Mouse (Mus musculus): ENCODE measurements at regions not wholly inside any gene's neighbourhood (a gene's known extent, or its start where the extent isn't known, plus 50 kb on each side); places are given as distances from the start of the nearest gene placed in this dataset.

- Histone ChIP-seq H3K4me3 (replicated peaks in 1 of 3; ENCODE audit: low read depth in 2 of 3, low read length in 2 of 3, poor library complexity in 1 of 3) (no peak overlapping the region), H3K9ac (ENCODE audit: insufficient read depth, low read depth) (no peak overlapping the region), H3K4me2 (ENCODE audit: insufficient read depth, low read depth, poor library complexity, severe bottlenecking) (no peak overlapping the region), H3K27ac (ENCODE audit: insufficient read depth, low read depth) (no peak overlapping the region), H3K36me3 (replicated peaks in 1 of 2; ENCODE audit: control insufficient read depth in 1 of 2, insufficient read depth in 1 of 2, low read length in 1 of 2) (no peaks in the 10 kb centered on the region), H3K79me2 (replicated peaks; ENCODE audit: control insufficient read depth, extremely low read depth, insufficient read depth, poor library complexity, severe bottlenecking) (no peaks in the 10 kb centered on the region), H3K9me3 (replicated peaks; ENCODE audit: low read length) (no peaks in the 10 kb centered on the region), H3K4me1 (ENCODE audit: control insufficient read depth in 1 of 2, insufficient read depth in 2 of 2) (peaks cover 0 to 6% of the 10 kb centered on the region in 2 experiments; a peak in 2 of 4 replicates), H3K27me3 (replicated peaks) (no peaks in the 10 kb centered on the region)
- in situ Hi-C loops (cut with MboI; ENCODE audit: low pct_ligation_motif_present, low pct_unique_long_range_greater_than_20kb, low sequenced_read_pairs) (no loop called here), dilution Hi-C loops (cut with MboI; ENCODE audit: extremely low pct_ligation_motif_present, extremely low pct_unique_long_range_greater_than_20kb, low sequenced_read_pairs) (no loop called here)
- TF ChIP-seq POLR2A (IDR thresholded peaks at IDR 0.05; ENCODE audit: low read depth, low read length) (no peak), HCFC1 (IDR thresholded peaks at IDR 0.05; ENCODE audit: low read depth, low read length) (no peak), EP300 (IDR thresholded peaks at IDR 0.05; ENCODE audit: low read length) (no peak), NELFE (IDR thresholded peaks at IDR 0.05; ENCODE audit: low read depth, low read length) (no peak), USF2 (conservative IDR thresholded peaks at IDR 0.05; ENCODE audit: low read depth, low read length) (no peak), ETS1 (conservative IDR thresholded peaks at IDR 0.05; ENCODE audit: low read depth, low read length) (no peak), MXI1 (IDR thresholded peaks at IDR 0.05; ENCODE audit: low read depth, low read length) (no peak), CTCF (conservative IDR thresholded peaks at IDR 0.05 in 1 of 2, IDR thresholded peaks at IDR 0.05 in 1 of 2; ENCODE audit: low read depth in 2 of 2, low read length in 2 of 2) (no peak), TBP (conservative IDR thresholded peaks at IDR 0.05; ENCODE audit: low read depth, low read length) (no peak), POLR2AphosphoS2 (IDR thresholded peaks at IDR 0.05; ENCODE audit: low read depth, low read length) (no peak), JUND (conservative IDR thresholded peaks at IDR 0.05; ENCODE audit: low read depth, low read length) (no peak), IRF4 (IDR thresholded peaks at IDR 0.05; ENCODE audit: low read depth, low read length) (no peak), ZNF384 (IDR thresholded peaks at IDR 0.05; ENCODE audit: low read depth, low read length) (no peak), MAX (IDR thresholded peaks at IDR 0.05; ENCODE audit: low read length) (no peak), TCF12 (IDR thresholded peaks at IDR 0.05; ENCODE audit: low read depth, low read length) (no peak), RCOR1 (conservative IDR thresholded peaks at IDR 0.05; ENCODE audit: low read depth, low read length) (no peak)
- no peak for DNase-seq (ENCODE audit: extremely low read depth)
Observed at GRCm38 (mm10) chr17:3883146-3883545, 187.1 kb upstream of the Nox3 start.

- Histone ChIP-seq H3K27ac (ENCODE audit: insufficient read depth, low read depth) (no peak overlapping the region), H3K79me2 (replicated peaks; ENCODE audit: control insufficient read depth, extremely low read depth, insufficient read depth, poor library complexity, severe bottlenecking) (no peaks in the 10 kb centered on the region), H3K4me1 (ENCODE audit: control insufficient read depth in 1 of 2, insufficient read depth in 2 of 2) (peaks cover 0 to 6% of the 10 kb centered on the region in 2 experiments; a peak in 2 of 4 replicates), H3K4me2 (ENCODE audit: insufficient read depth, low read depth, poor library complexity, severe bottlenecking) (no peak overlapping the region), H3K9ac (ENCODE audit: insufficient read depth, low read depth) (no peak overlapping the region), H3K27me3 (replicated peaks) (no peaks in the 10 kb centered on the region), H3K36me3 (replicated peaks in 1 of 2; ENCODE audit: control insufficient read depth in 1 of 2, insufficient read depth in 1 of 2, low read length in 1 of 2) (no peaks in the 10 kb centered on the region), H3K4me3 (replicated peaks in 1 of 3; ENCODE audit: low read depth in 2 of 3, low read length in 2 of 3, poor library complexity in 1 of 3) (no peak overlapping the region), H3K9me3 (replicated peaks; ENCODE audit: low read length) (peaks cover 2% of the 10 kb centered on the region)
- TF ChIP-seq MYC (IDR thresholded peaks at IDR 0.05; ENCODE audit: low read depth, low read length): no peak
- TF ChIP-seq USF1 (IDR thresholded peaks at IDR 0.05; ENCODE audit: low read depth, low read length): no peak
- TF ChIP-seq MXI1 (IDR thresholded peaks at IDR 0.05; ENCODE audit: low read depth, low read length): no peak
- no peak for TF ChIP-seq NRF1 (IDR thresholded peaks at IDR 0.05; ENCODE audit: low read depth, low read length)
- TF ChIP-seq PAX5 (IDR thresholded peaks at IDR 0.05; ENCODE audit: low read length): no peak
- no peak for TF ChIP-seq TCF12 (IDR thresholded peaks at IDR 0.05; ENCODE audit: low read depth, low read length)
- TF ChIP-seq SMC3 (IDR thresholded peaks at IDR 0.05; ENCODE audit: low read depth, low read length): no peak
- in situ Hi-C loops (cut with MboI; ENCODE audit: low pct_ligation_motif_present, low pct_unique_long_range_greater_than_20kb, low sequenced_read_pairs): no loop called here
- dilution Hi-C loops (cut with MboI; ENCODE audit: extremely low pct_ligation_motif_present, extremely low pct_unique_long_range_greater_than_20kb, low sequenced_read_pairs): no loop called here
- no peak for DNase-seq (ENCODE audit: extremely low read depth)
Observed at GRCm38 (mm10) chr17:3879075-3879474, 183.0 kb upstream of the Nox3 start.

All from CH12.LX (cell line).